ENCODE assay signal across 8 mouse cellular contexts in the genomic region with DNA sequence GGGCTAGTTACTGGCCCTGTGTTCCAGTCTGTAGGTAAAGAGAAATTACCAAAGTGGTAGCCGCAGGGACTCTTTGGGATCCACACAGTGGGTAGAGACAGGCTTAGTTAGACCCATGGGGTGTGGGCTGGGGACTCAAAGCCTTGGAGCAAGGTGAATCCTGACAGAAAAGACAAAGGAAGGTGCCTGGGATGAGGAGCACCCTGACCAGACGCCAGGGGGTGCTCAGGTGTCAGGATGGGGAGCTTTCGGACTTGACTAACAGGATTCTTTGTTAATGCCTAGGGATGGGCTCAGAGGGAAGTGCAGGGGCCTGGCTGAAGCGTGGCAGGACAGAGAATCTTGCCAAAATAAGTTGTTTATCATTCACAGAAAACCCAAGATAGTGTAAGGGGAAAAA. TPM values are rescaled to one million over a fixed set of nuclear protein-coding genes. Genes with fewer than 3 reads are reported as not detected.
A peak's percentile ranks its signal among the peaks of the same experiment; 100 is the strongest.
DNase-seq lines count a peak whose midpoint lies in the region; ATAC-seq and TF ChIP-seq lines count a peak whose summit lies in the region.
"Had no signal": no experiment of that assay in that cellular context is flagged by ENCODE, and none has a peak within 500 bp of the region (broad histone marks: within the 10 kb centered on the region; RNA-seq: fewer than 3 reads in every experiment).

No protein-coding gene starts in this region.

- H3K4me2 ChIP-seq in midbrain, embryonic 11.5 days = no peak overlapping the region
- H3K4me2 ChIP-seq in midbrain, embryonic 13.5 days (replicated peaks) = no peak overlapping the region
- H3K4me2 ChIP-seq in heart, embryonic 16.5 days (ENCODE audit: low read depth, low read length) = no peak overlapping the region
- no peak overlapping the region for H3K4me2 ChIP-seq in liver, embryonic 16.5 days (ENCODE audit: low read depth, low read length)
- H3K4me2 ChIP-seq: midbrain, embryonic 12.5 days had no signal

- H3K36me3 ChIP-seq in midbrain, embryonic 11.5 days (ENCODE audit: control insufficient read depth, insufficient read depth, low read length) = no peaks in the 10 kb centered on the region
- no peaks in the 10 kb centered on the region for H3K36me3 ChIP-seq in midbrain, embryonic 13.5 days
- H3K36me3 ChIP-seq in heart, embryonic 16.5 days (ENCODE audit: control insufficient read depth, insufficient read depth) = no peaks in the 10 kb centered on the region
- no peaks in the 10 kb centered on the region for H3K36me3 ChIP-seq in liver, embryonic 16.5 days (ENCODE audit: control insufficient read depth, insufficient read depth)
- H3K36me3 ChIP-seq: midbrain, embryonic 12.5 days had no signal

- peak; percentile 48 for TF ChIP-seq CTCF in cortical plate, adult 2 months (IDR thresholded peaks at IDR 0.05; ENCODE audit: extremely low read depth, insufficient read depth, low read length)

- H3K4me3 ChIP-seq in midbrain, embryonic 11.5 days (ENCODE audit: low read depth, low read length) = no peak overlapping the region
- no peak overlapping the region for H3K4me3 ChIP-seq in midbrain, embryonic 13.5 days (replicated peaks)
- no peak overlapping the region for H3K4me3 ChIP-seq in cortical plate, adult 2 months (ENCODE audit: insufficient read depth, low read length)
- H3K4me3 ChIP-seq in heart, embryonic 16.5 days (ENCODE audit: low read length) = no peak overlapping the region
- H3K4me3 ChIP-seq in liver, embryonic 16.5 days (ENCODE audit: low read depth, low read length) = no peak overlapping the region
- H3K4me3 ChIP-seq: midbrain, embryonic 12.5 days had no signal

- no peaks in the 10 kb centered on the region for H3K9me3 ChIP-seq in midbrain, embryonic 11.5 days (ENCODE audit: control insufficient read depth, low read length)
- no peaks in the 10 kb centered on the region; the same call in 1 of the 2 replicates for H3K9me3 ChIP-seq in midbrain, embryonic 13.5 days
- no peaks in the 10 kb centered on the region for H3K9me3 ChIP-seq in heart, embryonic 16.5 days (replicated peaks; ENCODE audit: control insufficient read depth, low read length)
- H3K9me3 ChIP-seq in liver, embryonic 16.5 days (replicated peaks; ENCODE audit: control insufficient read depth, low read length) = no peaks in the 10 kb centered on the region
- H3K9me3 ChIP-seq: midbrain, embryonic 12.5 days had no signal

- peak; percentile 81 for DNase-seq in midbrain, embryonic 11.5 days (ENCODE audit: low spot score, missing footprints)
- DNase-seq in MN1 (ENCODE audit: low spot score) = no peak
- DNase-seq in ovary, postnatal 14 days (ENCODE audit: low spot score) = no peak

- no peak for TF ChIP-seq POLR2A in cortical plate, adult 2 months (IDR thresholded peaks at IDR 0.05; ENCODE audit: extremely low read depth, insufficient read depth, low read length)

- no peak for ATAC-seq in midbrain, embryonic 11.5 days (ENCODE audit: low FRiP score)
- ATAC-seq in midbrain, embryonic 13.5 days = no peak
- ATAC-seq in heart, embryonic 16.5 days (replicated peaks; ENCODE audit: extremely low read depth, insufficient read depth, low FRiP score) = 0 out of 2 replicates have a peak, but pooled peaks have one; percentile 29
- ATAC-seq in liver, embryonic 16.5 days (ENCODE audit: low read depth) = peak; percentile 33; the same call in 1 of the 2 replicates

- peaks cover 21% of the 10 kb centered on the region for H3K4me1 ChIP-seq in midbrain, embryonic 11.5 days (ENCODE audit: control insufficient read depth, insufficient read depth, low read length)
- peaks cover 13% of the 10 kb centered on the region for H3K4me1 ChIP-seq in midbrain, embryonic 13.5 days (replicated peaks)
- no peaks in the 10 kb centered on the region for H3K4me1 ChIP-seq in cortical plate, adult 2 months (ENCODE audit: control insufficient read depth, insufficient read depth, low read length)
- peaks cover 36% of the 10 kb centered on the region for H3K4me1 ChIP-seq in heart, embryonic 16.5 days (ENCODE audit: control insufficient read depth, insufficient read depth, low read length)
- peaks cover 9% of the 10 kb centered on the region for H3K4me1 ChIP-seq in liver, embryonic 16.5 days (ENCODE audit: control insufficient read depth, low read depth, low read length)

- H3K27me3 ChIP-seq in midbrain, embryonic 11.5 days (ENCODE audit: control insufficient read depth, insufficient read depth, low read length) = no peaks in the 10 kb centered on the region
- 0 out of 2 replicates have a peak, but pooled peaks cover 3% of the 10 kb centered on the region for H3K27me3 ChIP-seq in midbrain, embryonic 13.5 days
- no peaks in the 10 kb centered on the region for H3K27me3 ChIP-seq in heart, embryonic 16.5 days (ENCODE audit: control insufficient read depth, insufficient read depth, low read length)
- H3K27me3 ChIP-seq in liver, embryonic 16.5 days (ENCODE audit: control insufficient read depth, insufficient read depth, low read depth, low read length) = no peaks in the 10 kb centered on the region
- H3K27me3 ChIP-seq: midbrain, embryonic 12.5 days had no signal

- no peak overlapping the region for H3K27ac ChIP-seq in midbrain, embryonic 11.5 days (ENCODE audit: low read depth, low read length)
- no peak overlapping the region for H3K27ac ChIP-seq in midbrain, embryonic 13.5 days
- no peak overlapping the region for H3K27ac ChIP-seq in cortical plate, adult 2 months (ENCODE audit: insufficient read depth, low read length)
- peak overlapping the region; percentile 91 for H3K27ac ChIP-seq in heart, embryonic 16.5 days (ENCODE audit: low read length)
- no peak overlapping the region for H3K27ac ChIP-seq in liver, embryonic 16.5 days (ENCODE audit: low read length)
- H3K27ac ChIP-seq: midbrain, embryonic 12.5 days had no signal

- H3K9ac ChIP-seq in midbrain, embryonic 11.5 days (ENCODE audit: low read length) = no peak overlapping the region
- no peak overlapping the region for H3K9ac ChIP-seq in midbrain, embryonic 13.5 days (replicated peaks)
- H3K9ac ChIP-seq in heart, embryonic 16.5 days (ENCODE audit: low read length) = no peak overlapping the region
- no peak overlapping the region for H3K9ac ChIP-seq in liver, embryonic 16.5 days (ENCODE audit: low read depth, low read length)
- H3K9ac ChIP-seq: midbrain, embryonic 12.5 days had no signal

- WGBS in midbrain, embryonic 11.5 days = 22% methylated on average over 4 of the region's 4 CpGs
- WGBS in midbrain, embryonic 13.5 days = 29% methylated on average over 4 of the region's 4 CpGs
- WGBS in heart, embryonic 16.5 days = 42% methylated on average over 4 of the region's 4 CpGs
- WGBS in liver, embryonic 16.5 days (ENCODE audit: insufficient replicate concordance) = 27% methylated on average over 4 of the region's 4 CpGs

RNA-seq across cellular contexts. Expression of a gene that starts 10.1 kb away (rescaled TPM):
- polyA plus RNA-seq in midbrain, embryonic 11.5 days (2014; fragmentation: Nextera tagmentation; extraction: Ambion mirVana) = 13.9 and 16.6 TPM in 2 replicates
- polyA plus RNA-seq in midbrain, embryonic 13.5 days (2015; fragmentation: Nextera tagmentation; extraction: Ambion mirVana) = 12.8 and 13.7 TPM in 2 replicates
- polyA plus RNA-seq in cortical plate, adult 2 months (2012; rRNA removed) = 69.3 and 74.0 TPM in 2 replicates
- 14.2 and 20.0 TPM in 2 replicates for polyA plus RNA-seq in heart, embryonic 16.5 days (2015; fragmentation: Nextera tagmentation; extraction: Ambion mirVana)
- polyA plus RNA-seq in liver, embryonic 16.5 days (2015; fragmentation: Nextera tagmentation; extraction: Ambion mirVana) = 10.9 and 11.4 TPM in 2 replicates

RNA-seq across cellular contexts. Expression of a gene that starts 23.7 kb away (rescaled TPM):
- 0.77 and 2.0 TPM in 2 replicates for polyA plus RNA-seq in midbrain, embryonic 11.5 days (2014; fragmentation: Nextera tagmentation; extraction: Ambion mirVana)
- 0.68 and 1.0 TPM in 2 replicates for polyA plus RNA-seq in midbrain, embryonic 13.5 days (2015; fragmentation: Nextera tagmentation; extraction: Ambion mirVana)
- 0.19 and 0.40 TPM in 2 replicates for polyA plus RNA-seq in cortical plate, adult 2 months (2012; rRNA removed)
- 5.3 and 17.1 TPM in 2 replicates for polyA plus RNA-seq in heart, embryonic 16.5 days (2015; fragmentation: Nextera tagmentation; extraction: Ambion mirVana)
- polyA plus RNA-seq in liver, embryonic 16.5 days (2015; fragmentation: Nextera tagmentation; extraction: Ambion mirVana) = 13.0 and 31.5 TPM in 2 replicates

Comparison
In these comparisons a context has a peak if more than half of its experiments do, and no peak if none do; other contexts are left out.
1. ATAC-seq: peak in heart, embryonic 16.5 days (single experiment) and liver, embryonic 16.5 days (single experiment); none in midbrain, embryonic 11.5 days (single experiment) and midbrain, embryonic 13.5 days (single experiment).